Mouse (Mus musculus): ENCODE measurements around the gene Homer1.

GRCm38 (mm10) chr13:93302846-93303562, 3.6 kb downstream of the Homer1 start:
- no peak for TF ChIP-seq CTCF (IDR thresholded peaks at IDR 0.05; ENCODE audit: control insufficient read depth, insufficient read depth, insufficient read length)
- no peak for TF ChIP-seq MYOD1 (IDR thresholded peaks at IDR 0.05; ENCODE audit: control insufficient read depth, insufficient read length, low read depth)
- no peak for TF ChIP-seq USF1 (IDR thresholded peaks at IDR 0.05; ENCODE audit: low read depth)
